Mouse (Mus musculus) spleen, adult 2 months (tissue): ENCODE data around the gene Appbp2. TPM values are rescaled to one million over a fixed set of nuclear protein-coding genes. Genes with fewer than 3 reads are reported as not detected.
A peak's percentile ranks its signal among the peaks of the same experiment; 100 is the strongest.

Experiments
- DNase-seq, 2 experiments: peaks; one replicate each; pipeline versions ENCODE4 v3.0.0 to v3.0.0-alpha.2; 2012 to 2021; ENCODE audit warnings: low spot score in 2 of 2, low read depth in 1 of 2
- H3K27ac ChIP-seq: fragments of 200-500 bp; 2 replicates; pipeline ENCODE4 v1.5.1; 2012; ENCODE audit warnings: low read length, inconsistent platforms; ENCODE audit not compliant: insufficient read depth
- H3K27me3 ChIP-seq: fragments of 200-500 bp; 2 replicates; pipeline ENCODE4 v1.6.1; 2012; ENCODE audit warnings: mild to moderate bottlenecking, moderate library complexity, low read length, inconsistent platforms; ENCODE audit not compliant: control insufficient read depth, insufficient read depth
- H3K36me3 ChIP-seq: fragments of 200-500 bp; 2 replicates; pipeline ENCODE4 v1.6.1; 2012; ENCODE audit warnings: mild to moderate bottlenecking, low read length, inconsistent platforms; ENCODE audit not compliant: control insufficient read depth, insufficient read depth
- H3K4me1 ChIP-seq: fragments of 200-500 bp; 2 replicates; pipeline ENCODE4 v1.6.1; 2011; ENCODE audit warnings: inconsistent platforms; ENCODE audit not compliant: control insufficient read depth, insufficient read depth, insufficient read length
- H3K4me3 ChIP-seq: fragments of 200-500 bp; 2 replicates; pipeline ENCODE4 v1.5.1; 2011; ENCODE audit warnings: mild to moderate bottlenecking, inconsistent platforms; ENCODE audit not compliant: insufficient read depth, insufficient read length; ENCODE audit errors: extremely low read depth
- CTCF ChIP-seq: fragments of 200-500 bp; IDR thresholded peaks from 2 replicates; pipeline ENCODE4 v1.5.1; 2011; ENCODE audit warnings: mild to moderate bottlenecking, inconsistent platforms; ENCODE audit not compliant: insufficient read depth, insufficient read length, insufficient replicate concordance; ENCODE audit errors: extremely low read depth
- POLR2A ChIP-seq: fragments of 200-500 bp; IDR thresholded peaks from 2 replicates; pipeline ENCODE4 v1.6.1; 2011; ENCODE audit warnings: low read depth, low read length, inconsistent platforms
- WGBS: fragments of 180-500 bp; shearing (Covaris S2); methylation state at CpG from one replicate; pipeline ENCODE4 v1.1.7; 2018; 5-methylcytosine and 5-hydroxymethylcytosine counted together
- polyA plus RNA-seq: library from polyadenylated mRNA; depleted of rRNA; stranded (reverse); fragments of >200 nt; gene quantifications from 2 replicates; pipeline ENCODE4 v1.2.3, GENCODE M21; 2012

Gene Appbp2
- polyA plus RNA-seq, 1 experiment, result 5.7 TPM

GRCm38 (mm10) chr11:85267393-85267792, 32.5 kb upstream of the Appbp2 start:
- TF ChIP-seq CTCF, result no peak
- no peak for TF ChIP-seq POLR2A
- 93% methylated on average over 1 of the region's 1 CpGs for WGBS
- Histone ChIP-seq H3K27me3 (no peaks in the 10 kb centered on the region), H3K4me3 (no peak overlapping the region), H3K4me1 (no peaks in the 10 kb centered on the region), H3K27ac (no peak overlapping the region), H3K36me3 (no peaks in the 10 kb centered on the region)
- DNase-seq, result no peak

GRCm38 (mm10) chr11:85264635-85265034, 29.7 kb upstream of the Appbp2 start:
- TF ChIP-seq CTCF, result no peak
- no peak for TF ChIP-seq POLR2A
- no peaks in the 10 kb centered on the region for H3K4me1 ChIP-seq
- no peak for DNase-seq
- H3K4me3 ChIP-seq, result no peak overlapping the region
- no peak overlapping the region for H3K27ac ChIP-seq
- no peaks in the 10 kb centered on the region for H3K36me3 ChIP-seq
- no peaks in the 10 kb centered on the region for H3K27me3 ChIP-seq
- 42% methylated on average over 5 of the region's 5 CpGs for WGBS

- no peaks in the 10 kb centered on the region for H3K27me3 ChIP-seq
- 18% methylated on average over 7 of the region's 7 CpGs for WGBS
- TF ChIP-seq POLR2A, result no peak
- TF ChIP-seq CTCF, result peak; percentile 22; the same call in 1 of the 2 replicates
- DNase-seq, result peak; percentile 37 to 64
- H3K36me3 ChIP-seq, result no peaks in the 10 kb centered on the region
- H3K27ac ChIP-seq, result no peak overlapping the region
- no peak overlapping the region for H3K4me3 ChIP-seq
- no peaks in the 10 kb centered on the region for H3K4me1 ChIP-seq
Observed at GRCm38 (mm10) chr11:85261192-85261591, 26.3 kb upstream of the Appbp2 start.

GRCm38 (mm10) chr11:85258966-85259365, 24.0 kb upstream of the Appbp2 start:
- 90% methylated on average over 11 of the region's 11 CpGs for WGBS
- DNase-seq, result no peak
- TF ChIP-seq CTCF, result no peak
- no peak for TF ChIP-seq POLR2A
- H3K4me3 ChIP-seq, result no peak overlapping the region
- H3K27me3 ChIP-seq, result no peaks in the 10 kb centered on the region
- H3K36me3 ChIP-seq, result no peaks in the 10 kb centered on the region
- no peaks in the 10 kb centered on the region for H3K4me1 ChIP-seq
- H3K27ac ChIP-seq, result no peak overlapping the region

GRCm38 (mm10) chr11:85255471-85256027, 20.6 kb upstream of the Appbp2 start:
- no peak overlapping the region for H3K4me3 ChIP-seq
- no peaks in the 10 kb centered on the region for H3K27me3 ChIP-seq
- WGBS, result 79% methylated on average over 3 of the region's 3 CpGs
- DNase-seq, result no peak
- no peak overlapping the region for H3K27ac ChIP-seq
- no peak for TF ChIP-seq POLR2A
- no peak for TF ChIP-seq CTCF
- no peaks in the 10 kb centered on the region for H3K36me3 ChIP-seq
- H3K4me1 ChIP-seq, result no peaks in the 10 kb centered on the region

- Histone ChIP-seq H3K36me3 (no peaks in the 10 kb centered on the region), H3K4me3 (no peak overlapping the region), H3K27me3 (no peaks in the 10 kb centered on the region), H3K4me1 (no peaks in the 10 kb centered on the region), H3K27ac (no peak overlapping the region)
- no peak for DNase-seq
- 90% methylated on average over 7 of the region's 7 CpGs for WGBS
- TF ChIP-seq POLR2A, result no peak
- TF ChIP-seq CTCF, result no peak
Observed at GRCm38 (mm10) chr11:85253641-85254040, 18.7 kb upstream of the Appbp2 start.

- Histone ChIP-seq H3K27me3 (no peaks in the 10 kb centered on the region), H3K4me1 (no peaks in the 10 kb centered on the region), H3K27ac (no peak overlapping the region), H3K4me3 (no peak overlapping the region), H3K36me3 (no peaks in the 10 kb centered on the region)
- WGBS, result 93% methylated on average over 5 of the region's 5 CpGs
- no peak for TF ChIP-seq CTCF
- TF ChIP-seq POLR2A, result no peak
- DNase-seq, result no peak
Observed at GRCm38 (mm10) chr11:85253006-85253405, 18.1 kb upstream of the Appbp2 start.

- Histone ChIP-seq H3K27me3 (no peaks in the 10 kb centered on the region), H3K27ac (no peak overlapping the region), H3K4me1 (no peaks in the 10 kb centered on the region), H3K4me3 (no peak overlapping the region), H3K36me3 (no peaks in the 10 kb centered on the region)
- 91% methylated on average over 5 of the region's 5 CpGs for WGBS
- TF ChIP-seq POLR2A (no peak), CTCF (no peak)
- DNase-seq, result no peak
Observed at GRCm38 (mm10) chr11:85251955-85252354, 17.0 kb upstream of the Appbp2 start.
